Mouse (Mus musculus): ENCODE results near the gene Scube1.

Gene Scube1

GRCm38 (mm10) chr15:83594513-83595363 lies 130.1 kb downstream of the Scube1 start, which contains the start of gene Ttll12:
TSS of gene Ttll12 (minus strand) at chr15:83595157.
- peak; percentile 92 for DNase-seq

GRCm38 (mm10) chr15:83593702-83594512 lies 130.9 kb downstream of the Scube1 start:
- no peak for DNase-seq

- DNase-seq = no peak
These were observed 131.6 kb downstream of the Scube1 start for GRCm38 (mm10) chr15:83593189-83593585.

- no peak for DNase-seq
These were observed 132.3 kb downstream of the Scube1 start for GRCm38 (mm10) chr15:83592260-83593188.

- no peak for DNase-seq
These were observed 133.1 kb downstream of the Scube1 start for GRCm38 (mm10) chr15:83591758-83592157.

GRCm38 (mm10) chr15:83590841-83591240 lies 134.0 kb downstream of the Scube1 start:
- peak; percentile 23 for DNase-seq

- no peak for DNase-seq
These were observed 140.0 kb downstream of the Scube1 start for GRCm38 (mm10) chr15:83584741-83585220.

GRCm38 (mm10) chr15:83583419-83584156 lies 141.2 kb downstream of the Scube1 start:
- DNase-seq = peak; percentile 68

- no peak for DNase-seq
These were observed 141.9 kb downstream of the Scube1 start for GRCm38 (mm10) chr15:83582931-83583330.

- DNase-seq = no peak
These were observed 148.2 kb downstream of the Scube1 start for GRCm38 (mm10) chr15:83576651-83577050.

GRCm38 (mm10) chr15:83575543-83575942 lies 149.3 kb downstream of the Scube1 start:
- no peak for DNase-seq

GRCm38 (mm10) chr15:83574731-83575351 lies 150.0 kb downstream of the Scube1 start:
- DNase-seq = peak; percentile 38

- DNase-seq = no peak
These were observed 151.2 kb downstream of the Scube1 start for GRCm38 (mm10) chr15:83573606-83574005.

GRCm38 (mm10) chr15:83572132-83572531 lies 152.7 kb downstream of the Scube1 start:
- no peak for DNase-seq

GRCm38 (mm10) chr15:83571636-83572035 lies 153.2 kb downstream of the Scube1 start:
- DNase-seq = peak; percentile 74

GRCm38 (mm10) chr15:83570641-83571040 lies 154.2 kb downstream of the Scube1 start:
- DNase-seq = no peak

- no peak for DNase-seq
These were observed 155.1 kb downstream of the Scube1 start for GRCm38 (mm10) chr15:83569682-83570081.

- DNase-seq = no peak
These were observed 156.3 kb downstream of the Scube1 start for GRCm38 (mm10) chr15:83568544-83568943.

GRCm38 (mm10) chr15:83567728-83568127 lies 157.1 kb downstream of the Scube1 start:
- DNase-seq = no peak

GRCm38 (mm10) chr15:83566006-83566405 lies 158.8 kb downstream of the Scube1 start:
- DNase-seq = no peak

GRCm38 (mm10) chr15:83565434-83565833 lies 159.4 kb downstream of the Scube1 start:
- no peak for DNase-seq
